Mouse (Mus musculus): Measurements from ENCODE around the gene Rnf144a. TPM values are rescaled to one million over a fixed set of nuclear protein-coding genes. Genes with fewer than 3 reads are reported as not detected.

Rnf144a gene
- polyA plus RNA-seq, 2 experiments: 0.60 to 0.74 TPM

DNA sequence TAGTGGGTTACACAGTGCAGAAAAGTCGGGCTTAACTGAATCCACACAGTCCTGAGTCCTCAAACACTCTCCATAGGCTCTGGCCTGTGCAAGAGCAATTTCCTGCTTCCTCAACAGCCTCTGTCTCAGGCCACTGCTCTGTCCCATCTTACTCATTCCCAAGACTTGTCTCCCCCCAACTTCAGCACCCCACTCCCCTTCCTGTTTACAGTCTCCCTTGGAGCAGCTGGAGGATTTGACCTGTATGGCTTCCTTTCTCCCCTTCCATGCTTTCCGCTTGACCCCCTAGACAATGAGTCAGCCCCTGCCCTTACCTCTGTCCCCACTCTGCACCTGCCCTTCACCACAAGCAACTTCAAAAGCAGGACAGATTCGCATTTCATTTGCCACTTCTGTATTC is 72.4 kb downstream of the Rnf144a start:
- no peak overlapping the region for H3K4me2 ChIP-seq (ENCODE audit: low read depth)
- H3K9ac ChIP-seq (replicated peaks): no peak overlapping the region
- no peak for TF ChIP-seq EP300 (IDR thresholded peaks at IDR 0.05; ENCODE audit: low read depth)
- no peak for TF ChIP-seq CTCF (IDR thresholded peaks at IDR 0.05; ENCODE audit: low read depth)
- H3K36me3 ChIP-seq (replicated peaks; ENCODE audit: control insufficient read depth, insufficient read depth, low read depth): no peaks in the 10 kb centered on the region
- 27% methylated on average over 3 of the region's 3 CpGs for WGBS (ENCODE audit: insufficient replicate concordance)
- H3K27ac ChIP-seq: no peak overlapping the region
- no peaks in the 10 kb centered on the region for H3K27me3 ChIP-seq (ENCODE audit: control insufficient read depth, insufficient read depth, low read length)
- H3K4me3 ChIP-seq (ENCODE audit: insufficient read depth in 1 of 2, low read depth in 2 of 2, low read length in 2 of 2): no peak overlapping the region
- no peaks in the 10 kb centered on the region for H3K4me1 ChIP-seq (replicated peaks; ENCODE audit: control insufficient read depth in 2 of 2, insufficient read depth in 2 of 2, low read length in 1 of 2)
- ATAC-seq (ENCODE audit: insufficient read depth) (no peak), DNase-seq (ENCODE audit: low read depth in 3 of 3, low spot score in 3 of 3) (no peak)
- no peaks in the 10 kb centered on the region for H3K9me3 ChIP-seq (ENCODE audit: control insufficient read depth, low read length)

DNA sequence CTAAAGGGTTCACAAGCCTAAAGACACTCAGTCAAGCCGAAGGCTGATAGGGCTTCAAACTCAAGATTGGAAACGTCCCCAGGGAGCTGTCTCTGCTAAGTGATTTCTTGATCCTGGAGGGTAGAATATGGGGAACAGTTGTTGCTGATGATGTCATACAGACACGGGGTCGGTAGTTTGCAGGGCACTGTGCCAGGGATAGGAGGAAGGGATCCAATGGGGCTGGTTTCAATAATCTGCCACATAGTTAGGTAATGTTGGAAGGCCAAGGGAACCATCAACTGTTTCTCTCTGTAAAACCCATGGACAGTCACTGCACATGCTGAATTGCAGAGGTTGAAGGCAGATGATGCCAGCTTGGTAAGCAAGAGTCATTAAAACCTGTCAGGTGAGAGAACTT is 73.0 kb downstream of the Rnf144a start:
- Histone ChIP-seq H3K4me2 (ENCODE audit: low read depth) (no peak overlapping the region), H3K36me3 (replicated peaks; ENCODE audit: control insufficient read depth, insufficient read depth, low read depth) (no peaks in the 10 kb centered on the region), H3K27ac (no peak overlapping the region), H3K4me1 (replicated peaks; ENCODE audit: control insufficient read depth in 2 of 2, insufficient read depth in 2 of 2, low read length in 1 of 2) (no peaks in the 10 kb centered on the region), H3K9ac (replicated peaks) (no peak overlapping the region), H3K4me3 (ENCODE audit: insufficient read depth in 1 of 2, low read depth in 2 of 2, low read length in 2 of 2) (no peak overlapping the region), H3K27me3 (ENCODE audit: control insufficient read depth, insufficient read depth, low read length) (no peaks in the 10 kb centered on the region), H3K9me3 (ENCODE audit: control insufficient read depth, low read length) (no peaks in the 10 kb centered on the region)
- 51% methylated on average over 4 of the region's 4 CpGs for WGBS (ENCODE audit: insufficient replicate concordance)
- ATAC-seq (ENCODE audit: insufficient read depth) (no peak), DNase-seq (ENCODE audit: low read depth in 3 of 3, low spot score in 3 of 3) (no peak)
- TF ChIP-seq CTCF (IDR thresholded peaks at IDR 0.05; ENCODE audit: low read depth) (no peak), EP300 (IDR thresholded peaks at IDR 0.05; ENCODE audit: low read depth) (no peak)

DNA sequence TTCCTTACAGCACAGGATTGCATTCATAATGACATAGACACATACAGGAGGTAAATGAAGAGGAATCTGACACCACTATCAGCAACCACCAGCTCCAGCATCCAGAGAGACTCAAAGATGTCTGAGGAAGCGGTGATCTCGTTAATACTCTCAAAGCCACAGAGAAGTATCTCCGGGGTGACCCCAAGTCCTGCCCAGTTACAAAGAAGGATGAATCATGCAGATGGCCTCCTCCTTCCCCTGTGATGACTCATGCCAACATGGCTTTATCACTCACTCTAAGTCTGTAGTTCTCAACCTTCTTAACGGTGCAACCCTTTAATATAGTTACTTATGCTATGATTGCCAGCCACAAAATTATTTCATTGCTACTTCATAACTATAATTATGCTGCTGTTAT is 74.4 kb downstream of the Rnf144a start:
- H3K27ac ChIP-seq: no peak overlapping the region
- no peak overlapping the region for H3K4me3 ChIP-seq (ENCODE audit: insufficient read depth in 1 of 2, low read depth in 2 of 2, low read length in 2 of 2)
- no peaks in the 10 kb centered on the region for H3K27me3 ChIP-seq (ENCODE audit: control insufficient read depth, insufficient read depth, low read length)
- no peak for TF ChIP-seq CTCF (IDR thresholded peaks at IDR 0.05; ENCODE audit: low read depth)
- no peak for TF ChIP-seq EP300 (IDR thresholded peaks at IDR 0.05; ENCODE audit: low read depth)
- no peaks in the 10 kb centered on the region for H3K9me3 ChIP-seq (ENCODE audit: control insufficient read depth, low read length)
- WGBS (ENCODE audit: insufficient replicate concordance): 45% methylated on average over 4 of the region's 4 CpGs
- no peak overlapping the region for H3K9ac ChIP-seq (replicated peaks)
- H3K4me2 ChIP-seq (ENCODE audit: low read depth): no peak overlapping the region
- ATAC-seq (ENCODE audit: insufficient read depth) (no peak), DNase-seq (ENCODE audit: low read depth in 3 of 3, low spot score in 3 of 3) (no peak)
- no peaks in the 10 kb centered on the region for H3K4me1 ChIP-seq (replicated peaks; ENCODE audit: control insufficient read depth in 2 of 2, insufficient read depth in 2 of 2, low read length in 1 of 2)
- no peaks in the 10 kb centered on the region for H3K36me3 ChIP-seq (replicated peaks; ENCODE audit: control insufficient read depth, insufficient read depth, low read depth)

DNA sequence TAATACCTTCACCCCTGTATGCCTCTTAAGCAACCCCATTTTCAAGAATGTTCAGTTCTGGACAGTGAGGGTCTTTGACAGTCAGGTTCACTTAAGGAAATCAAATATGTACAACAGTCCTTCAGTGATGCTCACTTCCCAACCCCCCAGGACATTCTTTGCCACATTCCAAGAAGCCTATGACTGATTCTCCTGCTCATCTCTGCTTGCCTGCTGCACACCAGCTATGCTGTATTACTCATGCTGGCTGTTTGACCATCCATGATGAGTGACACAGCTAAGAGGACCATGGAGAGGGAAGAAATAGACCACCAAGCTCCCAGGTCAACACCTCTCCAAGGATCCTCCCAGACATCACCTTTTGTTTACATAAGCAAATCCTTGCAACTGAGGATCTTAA is 75.2 kb downstream of the Rnf144a start:
- H3K36me3 ChIP-seq (replicated peaks; ENCODE audit: control insufficient read depth, insufficient read depth, low read depth): no peaks in the 10 kb centered on the region
- no peak overlapping the region for H3K4me2 ChIP-seq (ENCODE audit: low read depth)
- DNase-seq (ENCODE audit: low read depth in 3 of 3, low spot score in 3 of 3): no peak
- H3K4me3 ChIP-seq (ENCODE audit: insufficient read depth in 1 of 2, low read depth in 2 of 2, low read length in 2 of 2): no peak overlapping the region
- H3K27ac ChIP-seq: no peak overlapping the region
- ATAC-seq (ENCODE audit: insufficient read depth): no peak
- no peaks in the 10 kb centered on the region for H3K9me3 ChIP-seq (ENCODE audit: control insufficient read depth, low read length)
- H3K9ac ChIP-seq (replicated peaks): no peak overlapping the region
- TF ChIP-seq CTCF (IDR thresholded peaks at IDR 0.05; ENCODE audit: low read depth) (no peak), EP300 (IDR thresholded peaks at IDR 0.05; ENCODE audit: low read depth) (no peak)
- no peaks in the 10 kb centered on the region for H3K27me3 ChIP-seq (ENCODE audit: control insufficient read depth, insufficient read depth, low read length)
- H3K4me1 ChIP-seq (replicated peaks; ENCODE audit: control insufficient read depth in 2 of 2, insufficient read depth in 2 of 2, low read length in 1 of 2): no peaks in the 10 kb centered on the region

DNA sequence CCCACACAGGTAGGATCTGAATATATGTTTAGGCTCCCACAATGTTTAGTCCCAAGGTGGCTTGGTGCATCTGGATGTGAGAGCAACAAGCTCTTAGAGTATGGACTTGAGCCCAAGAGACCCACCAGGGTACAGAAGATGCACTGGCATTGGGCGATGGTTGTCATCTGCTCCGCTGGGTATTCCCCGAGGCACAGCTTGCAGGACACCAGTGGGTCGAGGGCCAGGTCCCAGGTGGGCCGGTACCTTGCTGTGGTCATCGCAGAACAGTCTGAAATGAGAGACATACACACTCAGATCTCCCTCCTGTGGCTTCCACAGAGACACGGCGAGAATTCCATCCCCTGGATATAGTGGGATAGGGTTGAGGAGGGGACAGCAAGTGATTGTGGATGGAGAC is 75.9 kb downstream of the Rnf144a start:
- 74% methylated on average over 8 of the region's 8 CpGs for WGBS (ENCODE audit: insufficient replicate concordance)
- H3K4me3 ChIP-seq (ENCODE audit: insufficient read depth in 1 of 2, low read depth in 2 of 2, low read length in 2 of 2): no peak overlapping the region
- ATAC-seq (ENCODE audit: insufficient read depth): no peak
- TF ChIP-seq CTCF (IDR thresholded peaks at IDR 0.05; ENCODE audit: low read depth) (no peak), EP300 (IDR thresholded peaks at IDR 0.05; ENCODE audit: low read depth) (no peak)
- H3K27ac ChIP-seq: no peak overlapping the region
- no peak for DNase-seq (ENCODE audit: low read depth in 3 of 3, low spot score in 3 of 3)
- H3K36me3 ChIP-seq (replicated peaks; ENCODE audit: control insufficient read depth, insufficient read depth, low read depth): no peaks in the 10 kb centered on the region
- no peaks in the 10 kb centered on the region for H3K9me3 ChIP-seq (ENCODE audit: control insufficient read depth, low read length)
- H3K27me3 ChIP-seq (ENCODE audit: control insufficient read depth, insufficient read depth, low read length): no peaks in the 10 kb centered on the region
- no peak overlapping the region for H3K9ac ChIP-seq (replicated peaks)
- no peak overlapping the region for H3K4me2 ChIP-seq (ENCODE audit: low read depth)
- H3K4me1 ChIP-seq (replicated peaks; ENCODE audit: control insufficient read depth in 2 of 2, insufficient read depth in 2 of 2, low read length in 1 of 2): no peaks in the 10 kb centered on the region

DNA sequence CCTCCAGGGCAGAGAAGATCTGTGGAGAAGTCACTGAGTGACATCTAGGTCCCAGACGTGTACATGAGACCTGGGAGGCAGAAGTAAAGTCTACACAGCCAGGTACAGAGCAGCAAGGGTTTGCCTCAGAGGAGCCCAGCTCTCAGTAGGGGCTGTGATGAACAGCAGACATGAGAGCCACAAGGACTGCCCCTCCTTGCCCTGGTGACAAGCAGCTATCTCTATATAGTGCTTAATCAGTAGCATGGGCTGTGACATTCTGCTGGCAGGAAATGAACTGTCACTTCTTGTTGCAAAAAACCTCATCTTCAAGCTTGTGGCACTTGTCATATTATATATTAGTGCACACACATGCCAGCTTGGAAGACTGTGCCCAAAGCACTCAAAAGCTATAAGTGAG is 81.4 kb downstream of the Rnf144a start:
- TF ChIP-seq EP300 (IDR thresholded peaks at IDR 0.05; ENCODE audit: low read depth) (no peak), CTCF (IDR thresholded peaks at IDR 0.05; ENCODE audit: low read depth) (no peak)
- Histone ChIP-seq H3K4me2 (ENCODE audit: low read depth) (no peak overlapping the region), H3K27me3 (ENCODE audit: control insufficient read depth, insufficient read depth, low read length) (no peaks in the 10 kb centered on the region), H3K4me1 (replicated peaks; ENCODE audit: control insufficient read depth in 2 of 2, insufficient read depth in 2 of 2, low read length in 1 of 2) (no peaks in the 10 kb centered on the region), H3K9ac (replicated peaks) (no peak overlapping the region), H3K36me3 (replicated peaks; ENCODE audit: control insufficient read depth, insufficient read depth, low read depth) (no peaks in the 10 kb centered on the region), H3K4me3 (ENCODE audit: insufficient read depth in 1 of 2, low read depth in 2 of 2, low read length in 2 of 2) (no peak overlapping the region), H3K27ac (no peak overlapping the region), H3K9me3 (ENCODE audit: control insufficient read depth, low read length) (no peaks in the 10 kb centered on the region)
- WGBS (ENCODE audit: insufficient replicate concordance): 30% methylated on average over 1 of the region's 1 CpGs
- DNase-seq (ENCODE audit: low read depth in 3 of 3, low spot score in 3 of 3): no peak
- no peak for ATAC-seq (ENCODE audit: insufficient read depth)
